Mouse (Mus musculus): ENCODE measurements around the gene Arhgef12. TPM values are rescaled to one million over a fixed set of nuclear protein-coding genes. Genes with fewer than 3 reads are reported as not detected.

Arhgef12 gene
- polyA plus RNA-seq, 1 experiment: 29.7 TPM

GRCm38 (mm10) chr9:42943781-42944535, 163.1 kb downstream of the Arhgef12 start, which contains the start of gene Grik4:
Gene Grik4, minus strand, starts transcription at chr9:42944493.
- WGBS: 2% methylated on average over 68 of the region's 68 CpGs
- H3K27ac ChIP-seq (ENCODE audit: control insufficient read depth, insufficient read depth, low read depth, low read length, poor library complexity): no peak within 1 kb of the TSS
- no peaks in the 10 kb centered on the region for H3K4me1 ChIP-seq (ENCODE audit: control insufficient read depth, insufficient read depth, low read length)
- H3K4me3 ChIP-seq (replicated peaks; ENCODE audit: control insufficient read depth, low read depth, low read length): peak within 1 kb of the TSS; percentile 1
- TF ChIP-seq CTCF (IDR thresholded peaks at IDR 0.05; ENCODE audit: control insufficient read depth, insufficient read depth, low read length): no peak
- TF ChIP-seq POLR2A (IDR thresholded peaks at IDR 0.05; ENCODE audit: borderline replicate concordance, control insufficient read depth, low read depth, low read length): no peak

GRCm38 (mm10) chr9:42943057-42943529, 163.9 kb downstream of the Arhgef12 start:
- no peak overlapping the region for H3K27ac ChIP-seq (ENCODE audit: control insufficient read depth, insufficient read depth, low read depth, low read length, poor library complexity)
- TF ChIP-seq POLR2A (IDR thresholded peaks at IDR 0.05; ENCODE audit: borderline replicate concordance, control insufficient read depth, low read depth, low read length) (no peak), CTCF (IDR thresholded peaks at IDR 0.05; ENCODE audit: control insufficient read depth, insufficient read depth, low read length) (no peak)
- H3K4me1 ChIP-seq (ENCODE audit: control insufficient read depth, insufficient read depth, low read length): no peaks in the 10 kb centered on the region
- 24% methylated on average over 9 of the region's 9 CpGs for WGBS
- no peak overlapping the region for H3K4me3 ChIP-seq (replicated peaks; ENCODE audit: control insufficient read depth, low read depth, low read length)

- H3K27ac ChIP-seq (ENCODE audit: control insufficient read depth, insufficient read depth, low read depth, low read length, poor library complexity): no peak overlapping the region
- no peak overlapping the region for H3K4me3 ChIP-seq (replicated peaks; ENCODE audit: control insufficient read depth, low read depth, low read length)
- WGBS: 57% methylated on average over 4 of the region's 4 CpGs
- TF ChIP-seq POLR2A (IDR thresholded peaks at IDR 0.05; ENCODE audit: borderline replicate concordance, control insufficient read depth, low read depth, low read length) (no peak), CTCF (IDR thresholded peaks at IDR 0.05; ENCODE audit: control insufficient read depth, insufficient read depth, low read length) (no peak)
- H3K4me1 ChIP-seq (ENCODE audit: control insufficient read depth, insufficient read depth, low read length): no peaks in the 10 kb centered on the region
These were observed 164.9 kb downstream of the Arhgef12 start for GRCm38 (mm10) chr9:42942148-42942547.

- Histone ChIP-seq H3K27ac (ENCODE audit: control insufficient read depth, insufficient read depth, low read depth, low read length, poor library complexity) (no peak overlapping the region), H3K4me3 (replicated peaks; ENCODE audit: control insufficient read depth, low read depth, low read length) (no peak overlapping the region), H3K4me1 (ENCODE audit: control insufficient read depth, insufficient read depth, low read length) (no peaks in the 10 kb centered on the region)
- TF ChIP-seq CTCF (IDR thresholded peaks at IDR 0.05; ENCODE audit: control insufficient read depth, insufficient read depth, low read length) (no peak), POLR2A (IDR thresholded peaks at IDR 0.05; ENCODE audit: borderline replicate concordance, control insufficient read depth, low read depth, low read length) (no peak)
- 52% methylated on average over 7 of the region's 7 CpGs for WGBS
These were observed 174.9 kb downstream of the Arhgef12 start for GRCm38 (mm10) chr9:42932146-42932545.

- Histone ChIP-seq H3K4me1 (ENCODE audit: control insufficient read depth, insufficient read depth, low read length) (no peaks in the 10 kb centered on the region), H3K27ac (ENCODE audit: control insufficient read depth, insufficient read depth, low read depth, low read length, poor library complexity) (no peak overlapping the region), H3K4me3 (replicated peaks; ENCODE audit: control insufficient read depth, low read depth, low read length) (no peak overlapping the region)
- TF ChIP-seq POLR2A (IDR thresholded peaks at IDR 0.05; ENCODE audit: borderline replicate concordance, control insufficient read depth, low read depth, low read length) (no peak), CTCF (IDR thresholded peaks at IDR 0.05; ENCODE audit: control insufficient read depth, insufficient read depth, low read length) (no peak)
- 76% methylated on average over 10 of the region's 10 CpGs for WGBS
These were observed 179.5 kb downstream of the Arhgef12 start for GRCm38 (mm10) chr9:42927498-42927897.

GRCm38 (mm10) chr9:42926564-42926963, 180.5 kb downstream of the Arhgef12 start:
- Histone ChIP-seq H3K4me1 (ENCODE audit: control insufficient read depth, insufficient read depth, low read length) (no peaks in the 10 kb centered on the region), H3K4me3 (replicated peaks; ENCODE audit: control insufficient read depth, low read depth, low read length) (no peak overlapping the region), H3K27ac (ENCODE audit: control insufficient read depth, insufficient read depth, low read depth, low read length, poor library complexity) (no peak overlapping the region)
- WGBS: 73% methylated on average over 6 of the region's 6 CpGs
- TF ChIP-seq POLR2A (IDR thresholded peaks at IDR 0.05; ENCODE audit: borderline replicate concordance, control insufficient read depth, low read depth, low read length) (no peak), CTCF (IDR thresholded peaks at IDR 0.05; ENCODE audit: control insufficient read depth, insufficient read depth, low read length) (no peak)

- no peak overlapping the region for H3K4me3 ChIP-seq (replicated peaks; ENCODE audit: control insufficient read depth, low read depth, low read length)
- no peak for TF ChIP-seq CTCF (IDR thresholded peaks at IDR 0.05; ENCODE audit: control insufficient read depth, insufficient read depth, low read length)
- TF ChIP-seq POLR2A (IDR thresholded peaks at IDR 0.05; ENCODE audit: borderline replicate concordance, control insufficient read depth, low read depth, low read length): no peak
- no peaks in the 10 kb centered on the region for H3K4me1 ChIP-seq (ENCODE audit: control insufficient read depth, insufficient read depth, low read length)
- WGBS: 82% methylated on average over 4 of the region's 4 CpGs
- no peak overlapping the region for H3K27ac ChIP-seq (ENCODE audit: control insufficient read depth, insufficient read depth, low read depth, low read length, poor library complexity)
These were observed 185.2 kb downstream of the Arhgef12 start for GRCm38 (mm10) chr9:42921830-42922229.

- TF ChIP-seq POLR2A (IDR thresholded peaks at IDR 0.05; ENCODE audit: borderline replicate concordance, control insufficient read depth, low read depth, low read length): no peak
- Histone ChIP-seq H3K4me3 (replicated peaks; ENCODE audit: control insufficient read depth, low read depth, low read length) (no peak overlapping the region), H3K4me1 (ENCODE audit: control insufficient read depth, insufficient read depth, low read length) (no peaks in the 10 kb centered on the region), H3K27ac (ENCODE audit: control insufficient read depth, insufficient read depth, low read depth, low read length, poor library complexity) (no peak overlapping the region)
- 64% methylated on average over 7 of the region's 7 CpGs for WGBS
These were observed 186.8 kb downstream of the Arhgef12 start for GRCm38 (mm10) chr9:42920190-42920589.

Data from bone marrow, adult 2 months (tissue).